Mouse (Mus musculus): ENCODE results near the gene Anks1. TPM values are rescaled to one million over a fixed set of nuclear protein-coding genes. Genes with fewer than 3 reads are reported as not detected.
"Not testable (repeated sequence)": the region's sequence is repeated elsewhere in the genome, so short reads cannot be mapped to it uniquely, and the experiment has no call there.

Anks1 gene
- polyA plus RNA-seq, 1 experiment from 2014 or later = 18.0 TPM

DNA sequence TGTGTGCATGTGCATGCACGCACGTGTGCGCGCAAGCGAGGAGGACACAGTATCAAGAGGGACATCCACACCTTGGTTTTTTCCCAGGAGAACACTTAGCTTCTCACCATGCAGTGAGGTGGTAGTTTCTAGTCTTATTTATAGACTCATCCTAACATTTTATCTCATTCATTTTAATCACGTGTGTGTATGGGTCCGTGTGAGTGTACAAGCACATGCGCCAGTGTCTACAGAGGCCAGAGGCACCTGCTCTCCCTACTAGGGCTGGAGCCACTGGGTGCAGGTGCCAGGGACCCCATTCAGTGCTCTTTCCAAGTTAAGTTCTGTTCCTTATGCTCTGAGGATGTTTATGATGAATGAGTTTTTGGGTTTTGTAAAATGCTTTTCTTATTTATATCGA lies 48.5 kb downstream of the Anks1 start:
- DNase-seq (ENCODE audit: low spot score) = no peak
- Histone ChIP-seq H3K4me3 (no peak overlapping the region), H3K27ac (replicated peaks) (no peak overlapping the region), H3K9me3 (no peaks in the 10 kb centered on the region), H3K4me1 (peaks cover 37% of the 10 kb centered on the region), H3K27me3 (replicated peaks; ENCODE audit: low read depth, poor library complexity, severe bottlenecking) (no peaks in the 10 kb centered on the region), H3K36me3 (replicated peaks) (no peaks in the 10 kb centered on the region)
- 94% methylated on average over 9 of the region's 9 CpGs for WGBS

DNA sequence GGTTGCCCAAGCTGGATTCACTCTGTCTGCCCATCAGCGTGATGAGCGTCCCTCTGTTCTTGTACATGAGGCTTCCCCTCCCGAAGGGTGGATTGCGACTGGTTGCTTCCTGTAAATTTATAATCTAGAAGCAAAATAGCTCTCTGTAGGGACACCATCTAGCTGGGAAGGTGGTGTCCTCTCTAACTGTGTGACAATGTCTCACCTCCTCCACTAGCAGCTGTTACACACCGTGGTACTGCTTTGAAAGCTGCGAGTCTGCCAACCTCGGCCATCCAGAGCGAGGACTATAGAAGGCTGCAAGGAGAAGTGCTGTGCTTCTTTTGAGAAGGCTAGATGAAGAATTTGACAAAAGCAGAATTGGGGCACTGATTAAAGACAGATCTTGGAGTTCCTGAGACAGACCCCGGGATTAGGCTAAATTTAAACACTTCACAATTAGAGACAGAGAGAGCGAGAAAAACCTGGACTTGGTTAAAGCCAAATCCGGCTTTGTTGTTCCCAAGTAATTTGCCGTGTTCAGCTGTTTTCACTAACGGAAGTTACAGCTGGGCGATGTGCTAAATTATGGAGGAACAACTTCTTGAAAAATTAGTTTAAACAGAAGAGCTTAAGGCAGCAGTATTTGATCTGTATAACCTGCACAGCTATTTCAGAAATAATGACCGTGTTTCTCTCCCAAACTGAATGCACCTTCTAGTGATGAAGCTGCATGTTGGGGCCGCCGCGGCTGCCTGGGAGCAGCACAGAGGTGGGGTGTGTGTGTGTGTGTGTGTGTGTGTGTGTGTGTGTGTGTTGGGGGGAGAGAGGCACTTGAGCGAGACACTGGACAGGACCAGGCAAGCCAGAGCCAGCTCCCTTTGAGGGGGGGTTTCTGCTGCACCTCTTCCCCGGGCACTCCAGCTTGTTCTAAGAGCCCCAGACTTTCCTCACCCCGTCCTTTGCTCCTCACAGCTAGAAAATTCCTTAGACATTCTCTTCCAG lies 51.3 kb downstream of the Anks1 start:
- H3K27ac ChIP-seq (replicated peaks) = peak overlapping the region; percentile 66
- H3K9me3 ChIP-seq = no peaks in the 10 kb centered on the region
- H3K36me3 ChIP-seq (replicated peaks) = no peaks in the 10 kb centered on the region
- peak; percentile 22 for DNase-seq (ENCODE audit: low spot score)
- H3K4me1 ChIP-seq = peaks cover 17% of the 10 kb centered on the region
- H3K4me3 ChIP-seq = no peak overlapping the region
- 68% methylated on average over 21 of the region's 21 CpGs for WGBS
- no peaks in the 10 kb centered on the region for H3K27me3 ChIP-seq (replicated peaks; ENCODE audit: low read depth, poor library complexity, severe bottlenecking)

DNA sequence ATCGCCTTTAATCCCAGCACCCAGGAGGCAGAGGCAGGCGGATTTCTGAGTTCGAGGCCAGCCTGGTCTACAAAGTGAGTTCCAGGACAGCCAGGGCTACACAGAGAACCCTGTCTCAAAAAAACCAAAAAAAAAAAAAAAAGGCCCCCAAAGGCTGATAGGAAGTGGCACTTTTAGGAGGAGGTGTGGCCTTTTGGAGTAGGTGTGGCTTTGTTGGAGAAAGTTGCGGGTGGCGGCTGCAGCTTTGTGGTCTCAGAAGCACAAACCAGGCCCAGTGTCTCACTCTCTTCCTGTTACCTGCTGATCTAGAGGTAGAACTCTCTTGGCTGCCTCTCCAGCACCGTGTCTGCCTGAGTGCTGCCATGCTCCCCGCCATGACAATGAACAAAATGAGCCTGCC lies 54.0 kb downstream of the Anks1 start:
- not testable (repeated sequence) for H3K9me3 ChIP-seq
- 90% methylated on average over 7 of the region's 7 CpGs for WGBS

DNA sequence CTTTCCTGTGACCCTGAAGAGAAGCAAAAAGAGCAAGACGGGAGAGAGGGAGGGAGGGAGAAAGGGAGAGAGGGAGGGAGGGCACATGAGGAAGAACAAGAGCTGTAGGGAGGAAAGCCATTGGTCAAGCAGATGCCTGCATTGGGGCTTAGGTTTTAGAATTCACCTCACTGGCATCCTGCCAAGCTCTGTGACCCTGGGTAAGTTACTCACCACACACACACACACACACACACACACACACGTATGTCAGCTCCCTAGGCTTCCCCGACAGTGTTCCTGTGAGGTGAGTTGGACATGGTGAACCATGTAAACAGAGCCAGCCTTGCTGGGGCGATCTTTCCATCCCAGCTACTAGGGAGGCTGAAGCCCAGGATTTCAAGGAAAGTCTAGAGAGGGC lies 55.5 kb downstream of the Anks1 start:
- H3K27ac ChIP-seq (replicated peaks) = no peak overlapping the region

More for the DNA sequence above, 54.0 kb downstream of the Anks1 start:
- not testable (repeated sequence) for H3K4me3 ChIP-seq; H3K36me3 ChIP-seq (replicated peaks); DNase-seq (ENCODE audit: low spot score); H3K27me3 ChIP-seq (replicated peaks; ENCODE audit: low read depth, poor library complexity, severe bottlenecking); H3K27ac ChIP-seq (replicated peaks)
- H3K4me1 ChIP-seq = peaks cover 24% of the 10 kb centered on the region

DNA sequence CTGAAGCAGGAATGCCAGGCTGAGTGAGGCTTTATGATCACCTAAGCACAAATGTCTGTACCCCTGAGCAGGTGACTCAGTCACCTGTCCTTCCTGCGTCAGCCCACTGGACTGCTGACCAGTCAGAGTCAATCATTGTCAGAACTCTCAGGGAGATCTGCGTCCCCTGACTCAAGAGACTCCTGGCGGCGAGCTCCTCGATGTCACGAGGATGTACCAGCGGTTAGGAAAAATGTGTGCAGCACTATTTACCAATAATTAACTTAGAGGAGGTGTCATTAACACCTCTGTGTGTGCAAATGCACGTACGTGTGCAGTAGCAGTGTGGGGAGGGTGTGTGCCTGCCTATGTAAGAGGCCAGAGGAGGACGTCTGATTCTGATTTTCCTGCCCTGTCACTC lies 56.2 kb downstream of the Anks1 start:
- H3K36me3 ChIP-seq (replicated peaks) = no peaks in the 10 kb centered on the region
- H3K4me1 ChIP-seq = peaks cover 24% of the 10 kb centered on the region
- no peaks in the 10 kb centered on the region for H3K9me3 ChIP-seq
- no peaks in the 10 kb centered on the region for H3K27me3 ChIP-seq (replicated peaks; ENCODE audit: low read depth, poor library complexity, severe bottlenecking)
- DNase-seq (ENCODE audit: low spot score) = no peak
- no peak overlapping the region for H3K4me3 ChIP-seq
- WGBS = 85% methylated on average over 10 of the region's 10 CpGs
- no peak overlapping the region for H3K27ac ChIP-seq (replicated peaks)

More for the DNA sequence above, 55.5 kb downstream of the Anks1 start:
- Histone ChIP-seq H3K27me3 (replicated peaks; ENCODE audit: low read depth, poor library complexity, severe bottlenecking) (no peaks in the 10 kb centered on the region), H3K9me3 (no peaks in the 10 kb centered on the region), H3K36me3 (replicated peaks) (no peaks in the 10 kb centered on the region), H3K4me3 (no peak overlapping the region), H3K4me1 (peaks cover 30% of the 10 kb centered on the region)
- DNase-seq (ENCODE audit: low spot score) = no peak
- WGBS = 70% methylated on average over 4 of the region's 4 CpGs

DNA sequence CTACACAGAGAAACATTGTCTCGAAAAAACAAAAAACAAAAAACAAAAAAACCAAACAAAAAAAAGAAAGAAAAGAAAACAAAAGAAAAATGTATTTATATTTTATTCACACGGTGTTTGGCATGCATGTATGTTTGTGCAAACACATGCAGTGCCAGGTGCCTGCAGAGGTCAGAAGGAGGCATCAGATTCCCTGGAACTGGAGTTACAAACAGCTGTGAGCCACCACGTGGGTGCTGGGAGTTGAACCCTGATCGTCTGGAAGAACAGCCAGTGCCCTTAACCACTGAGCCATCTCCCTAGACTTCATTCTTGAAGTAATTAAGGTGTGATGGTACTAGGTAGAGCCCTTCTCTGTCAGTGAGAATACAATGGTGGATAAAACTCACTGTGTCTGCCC lies 57.0 kb downstream of the Anks1 start:
- DNase-seq (ENCODE audit: low spot score) = no peak
- 73% methylated on average over 4 of the region's 4 CpGs for WGBS
- Histone ChIP-seq H3K27ac (replicated peaks) (0 out of 2 replicates have a peak overlapping the region, but pooled peaks have one; percentile 10), H3K36me3 (replicated peaks) (no peaks in the 10 kb centered on the region), H3K27me3 (replicated peaks; ENCODE audit: low read depth, poor library complexity, severe bottlenecking) (no peaks in the 10 kb centered on the region), H3K9me3 (no peaks in the 10 kb centered on the region), H3K4me1 (peaks cover 17% of the 10 kb centered on the region), H3K4me3 (no peak overlapping the region)

DNA sequence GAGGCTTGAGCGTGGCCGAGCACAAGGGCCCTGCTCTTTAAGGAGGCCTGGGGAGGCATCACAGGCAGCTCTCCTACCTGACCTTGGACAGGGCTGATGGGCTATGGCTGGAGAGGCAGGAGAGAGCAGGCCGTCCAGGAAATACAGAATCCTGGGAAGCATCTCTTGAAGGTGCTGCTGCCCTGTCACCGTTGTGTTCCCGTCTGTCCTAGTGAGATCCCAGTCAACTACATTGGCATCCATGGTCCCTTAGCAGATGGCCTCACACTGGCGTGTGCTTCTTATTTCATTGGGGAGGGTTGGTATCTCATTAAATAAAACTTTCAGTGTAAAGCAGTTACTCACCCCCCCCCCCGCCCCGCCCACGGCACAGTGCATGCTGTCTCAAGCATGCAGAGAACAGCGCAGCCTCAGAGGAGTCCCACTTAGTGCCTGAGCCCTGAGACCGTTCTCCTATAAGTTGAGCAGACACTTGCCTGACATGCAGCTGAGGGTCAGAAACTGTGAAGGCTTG lies 57.5 kb downstream of the Anks1 start:
- 89% methylated on average over 11 of the region's 11 CpGs for WGBS

DNA sequence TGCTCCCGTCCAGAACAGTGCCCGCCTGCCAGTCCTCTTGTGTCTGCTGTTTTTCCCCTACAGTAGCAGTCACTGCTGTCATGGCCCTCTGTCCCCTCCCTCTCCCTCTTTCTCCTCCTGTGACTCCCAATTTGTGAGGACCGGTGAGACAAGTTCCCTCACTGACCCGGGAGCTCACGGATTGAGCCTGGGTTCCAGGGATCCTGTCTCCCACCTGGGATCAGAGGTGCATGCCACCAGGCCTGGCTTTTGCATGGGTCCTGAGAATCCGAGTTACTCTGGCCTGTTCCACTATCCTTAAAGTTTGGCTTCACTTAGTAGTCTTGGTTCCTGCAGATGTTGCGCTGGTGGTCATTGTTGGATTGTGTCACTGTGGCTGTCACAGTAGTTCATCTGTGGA lies 58.4 kb downstream of the Anks1 start:
- peaks cover 21% of the 10 kb centered on the region for H3K4me1 ChIP-seq
- no peak overlapping the region for H3K27ac ChIP-seq (replicated peaks)
- DNase-seq (ENCODE audit: low spot score) = no peak
- WGBS = 87% methylated on average over 7 of the region's 7 CpGs
- no peak overlapping the region for H3K4me3 ChIP-seq
- H3K36me3 ChIP-seq (replicated peaks) = no peaks in the 10 kb centered on the region
- no peaks in the 10 kb centered on the region for H3K27me3 ChIP-seq (replicated peaks; ENCODE audit: low read depth, poor library complexity, severe bottlenecking)
- no peaks in the 10 kb centered on the region for H3K9me3 ChIP-seq

More for the DNA sequence above, 57.5 kb downstream of the Anks1 start:
- Histone ChIP-seq H3K36me3 (replicated peaks) (no peaks in the 10 kb centered on the region), H3K4me3 (no peak overlapping the region), H3K27me3 (replicated peaks; ENCODE audit: low read depth, poor library complexity, severe bottlenecking) (no peaks in the 10 kb centered on the region), H3K9me3 (no peaks in the 10 kb centered on the region), H3K27ac (replicated peaks) (0 out of 2 replicates have a peak overlapping the region, but pooled peaks have one; percentile 10), H3K4me1 (peaks cover 17% of the 10 kb centered on the region)
- no peak for DNase-seq (ENCODE audit: low spot score)

DNA sequence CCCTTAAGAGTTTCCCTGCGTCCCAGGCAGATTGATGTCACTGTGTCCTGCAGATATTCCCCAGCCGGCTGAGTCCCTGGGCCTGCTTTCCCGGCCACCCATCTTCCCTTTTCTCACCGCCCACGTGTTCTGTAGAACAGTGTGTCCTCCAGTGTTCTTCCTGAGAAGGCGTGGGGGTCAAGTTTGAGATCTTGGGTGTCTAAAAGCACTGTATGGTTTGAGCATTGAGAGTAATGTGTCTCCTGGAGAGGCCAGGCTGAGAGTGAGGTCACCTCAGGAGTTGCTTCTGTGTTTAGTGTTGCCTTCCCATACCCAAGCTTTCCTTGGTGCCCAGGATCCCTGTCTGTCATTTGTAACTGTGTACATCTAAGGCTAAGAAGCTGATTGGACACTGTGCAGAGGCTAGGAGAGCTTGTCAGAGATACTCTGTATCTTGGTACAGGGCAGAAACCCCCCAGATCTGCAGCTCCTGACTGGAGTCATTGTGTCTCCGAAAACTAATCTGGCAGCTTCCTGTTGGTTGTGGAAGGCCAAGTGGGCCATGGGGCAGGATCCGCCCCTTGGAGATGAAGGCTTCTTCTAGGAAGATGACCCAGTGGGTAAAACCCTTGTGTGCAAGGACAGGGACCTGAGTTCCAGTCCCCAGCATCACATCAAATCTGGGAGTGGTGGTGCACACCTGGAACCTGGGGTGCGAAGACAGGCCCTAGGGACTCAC lies 59.1 kb downstream of the Anks1 start:
- Histone ChIP-seq H3K27me3 (replicated peaks; ENCODE audit: low read depth, poor library complexity, severe bottlenecking) (no peaks in the 10 kb centered on the region), H3K36me3 (replicated peaks) (no peaks in the 10 kb centered on the region), H3K4me1 (peaks cover 22% of the 10 kb centered on the region), H3K27ac (replicated peaks) (no peak overlapping the region), H3K9me3 (no peaks in the 10 kb centered on the region), H3K4me3 (no peak overlapping the region)
- DNase-seq (ENCODE audit: low spot score) = no peak
- WGBS = 87% methylated on average over 9 of the region's 9 CpGs

DNA sequence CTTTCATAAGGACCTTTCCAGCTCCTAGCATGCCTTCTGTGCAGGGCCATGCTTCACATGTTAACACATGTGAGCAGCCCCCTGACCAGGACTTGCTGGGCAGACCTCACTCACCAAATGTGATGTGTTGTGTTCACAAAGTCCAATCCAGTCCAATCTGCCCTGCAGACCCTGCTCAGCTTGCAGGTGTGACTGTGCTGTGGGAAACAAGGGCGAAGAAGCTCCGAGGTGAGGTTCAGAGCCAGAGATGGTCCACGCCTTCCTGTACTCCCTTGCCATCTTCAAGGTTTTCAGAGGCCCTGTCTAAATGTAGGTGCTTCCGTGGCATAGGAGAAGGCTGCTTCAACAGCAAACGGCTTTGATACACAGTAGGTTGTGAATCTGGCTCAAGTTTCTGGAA lies 59.8 kb downstream of the Anks1 start:
- WGBS = 92% methylated on average over 5 of the region's 5 CpGs
- no peak overlapping the region for H3K27ac ChIP-seq (replicated peaks)
- DNase-seq (ENCODE audit: low spot score) = no peak
- peaks cover 22% of the 10 kb centered on the region for H3K4me1 ChIP-seq
- no peaks in the 10 kb centered on the region for H3K9me3 ChIP-seq
- no peak overlapping the region for H3K4me3 ChIP-seq
- H3K36me3 ChIP-seq (replicated peaks) = no peaks in the 10 kb centered on the region
- no peaks in the 10 kb centered on the region for H3K27me3 ChIP-seq (replicated peaks; ENCODE audit: low read depth, poor library complexity, severe bottlenecking)

DNA sequence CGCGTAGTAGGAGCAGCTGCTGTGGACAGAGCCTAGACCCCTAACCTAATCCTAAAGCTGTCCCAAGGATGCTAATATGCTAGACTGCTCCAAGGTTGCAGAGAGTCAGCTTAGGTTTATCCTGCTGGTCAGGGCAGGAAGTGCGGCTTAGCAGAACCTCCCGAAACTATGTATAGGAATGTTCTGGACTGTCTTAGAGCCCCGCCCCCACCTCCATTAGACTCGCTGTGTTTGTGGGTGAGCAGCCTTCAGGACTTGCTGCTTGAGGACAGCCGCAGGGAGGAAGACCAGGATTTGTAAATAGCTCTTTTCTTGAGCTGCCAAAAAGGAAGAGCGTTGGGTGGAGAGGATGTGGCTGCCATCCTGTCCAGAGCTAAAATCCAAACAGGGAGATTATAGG lies 60.3 kb downstream of the Anks1 start:
- Histone ChIP-seq H3K9me3 (no peaks in the 10 kb centered on the region), H3K27ac (replicated peaks) (no peak overlapping the region), H3K4me1 (peaks cover 22% of the 10 kb centered on the region), H3K4me3 (no peak overlapping the region), H3K27me3 (replicated peaks; ENCODE audit: low read depth, poor library complexity, severe bottlenecking) (no peaks in the 10 kb centered on the region), H3K36me3 (replicated peaks) (no peaks in the 10 kb centered on the region)
- WGBS = 85% methylated on average over 8 of the region's 8 CpGs
- peak; percentile 40 for DNase-seq (ENCODE audit: low spot score)

DNA sequence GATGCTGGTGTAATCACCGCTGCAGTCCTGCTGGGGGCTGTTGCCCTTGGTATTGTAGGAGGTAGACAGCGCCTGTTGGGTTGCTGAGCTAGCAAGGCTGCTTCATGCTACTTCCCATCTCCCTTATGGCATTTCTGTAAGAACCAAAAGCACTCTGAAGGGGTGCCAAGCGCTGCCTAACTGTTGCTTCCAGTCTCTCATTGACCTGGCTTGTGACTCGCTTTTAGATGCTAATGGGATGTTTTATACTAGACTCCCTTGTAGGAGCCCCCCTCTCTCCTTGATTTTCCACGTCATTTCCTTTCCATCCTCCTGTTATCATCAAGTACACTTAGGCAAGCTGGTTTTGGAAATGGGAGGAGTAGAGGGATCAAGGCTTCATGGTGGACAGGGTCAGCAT lies 60.8 kb downstream of the Anks1 start:
- Histone ChIP-seq H3K27me3 (replicated peaks; ENCODE audit: low read depth, poor library complexity, severe bottlenecking) (no peaks in the 10 kb centered on the region), H3K4me3 (no peak overlapping the region), H3K4me1 (peaks cover 22% of the 10 kb centered on the region), H3K9me3 (no peaks in the 10 kb centered on the region), H3K27ac (replicated peaks) (no peak overlapping the region), H3K36me3 (replicated peaks) (peaks cover 1% of the 10 kb centered on the region; the same call in 1 of the 2 replicates)
- 83% methylated on average over 5 of the region's 5 CpGs for WGBS
- no peak for DNase-seq (ENCODE audit: low spot score)
